Mouse (Mus musculus): ENCODE data around the gene Scai. TPM values are rescaled to one million over a fixed set of nuclear protein-coding genes. Genes with fewer than 3 reads are reported as not detected.

The Scai gene
- polyA plus RNA-seq, 1 experiment from 2014 or later: 12.1 TPM

DNA sequence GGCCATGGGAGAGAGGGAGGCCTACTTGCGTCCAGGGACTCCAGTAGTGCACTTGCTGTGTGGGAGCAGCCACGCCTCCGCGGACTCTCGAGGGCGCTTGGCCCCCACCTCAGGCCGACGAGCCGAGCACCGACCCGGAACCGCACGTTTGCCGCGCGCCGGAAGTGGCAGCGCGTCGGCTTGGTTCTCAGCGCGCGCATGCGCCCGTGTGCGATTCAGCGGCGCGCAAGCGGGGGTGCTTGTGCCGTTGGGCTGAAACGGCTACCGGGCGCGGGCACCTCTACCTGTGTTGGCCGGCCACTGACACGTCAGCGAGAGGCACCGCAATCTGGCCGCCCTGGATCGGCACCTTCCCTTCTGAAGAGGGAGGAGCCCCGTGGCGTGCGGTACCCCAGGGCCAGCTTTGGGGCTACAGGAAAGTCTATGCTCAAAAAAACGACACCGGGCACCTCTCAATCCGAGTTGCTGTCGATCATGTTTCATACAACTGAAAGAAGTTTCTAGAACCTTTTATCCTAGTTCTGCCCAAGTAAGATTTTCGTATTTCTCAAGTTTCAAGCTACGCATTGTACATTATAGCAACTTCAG is 125.0 kb downstream of the Scai start, which contains the start of gene Golga1:
Gene Golga1, minus strand, starts transcription at position 142 of the 588 bp plus-strand sequence.
- Histone ChIP-seq H3K4me1 (ENCODE audit: control insufficient read depth, insufficient read depth, low read length) (no peaks in the 10 kb centered on the region), H3K27me3 (replicated peaks; ENCODE audit: control insufficient read depth, insufficient read depth, low read length) (no peaks in the 10 kb centered on the region), H3K4me2 (ENCODE audit: low read length) (peak within 1 kb of the TSS; percentile 64), H3K9ac (ENCODE audit: low read length) (peak within 1 kb of the TSS; percentile 92), H3K9me3 (replicated peaks; ENCODE audit: control insufficient read depth, low read length) (no peaks in the 10 kb centered on the region), H3K27ac (ENCODE audit: low read depth, low read length) (peak within 1 kb of the TSS; percentile 78), H3K36me3 (ENCODE audit: control insufficient read depth, insufficient read depth, low read length) (peaks cover 23% of the 10 kb centered on the region), H3K4me3 (ENCODE audit: low read depth, low read length) (peak within 1 kb of the TSS; percentile 92)
- peak; percentile 98 for ATAC-seq
- peak; percentile 95 for DNase-seq (ENCODE audit: low spot score)
- WGBS: under 1% methylated on average over 49 of the region's 50 CpGs

- no peaks in the 10 kb centered on the region for H3K27me3 ChIP-seq (replicated peaks; ENCODE audit: control insufficient read depth, insufficient read depth, low read length)
- peaks cover 29% of the 10 kb centered on the region for H3K36me3 ChIP-seq (ENCODE audit: control insufficient read depth, insufficient read depth, low read length)
- peak overlapping the region; percentile 64 for H3K4me2 ChIP-seq (ENCODE audit: low read length)
- H3K9me3 ChIP-seq (replicated peaks; ENCODE audit: control insufficient read depth, low read length): no peaks in the 10 kb centered on the region
- peak overlapping the region; percentile 92 for H3K4me3 ChIP-seq (ENCODE audit: low read depth, low read length)
- peak overlapping the region; percentile 92 for H3K9ac ChIP-seq (ENCODE audit: low read length)
- no peaks in the 10 kb centered on the region for H3K4me1 ChIP-seq (ENCODE audit: control insufficient read depth, insufficient read depth, low read length)
- DNase-seq (ENCODE audit: low spot score): no peak
- 6% methylated on average over 25 of the region's 25 CpGs for WGBS
- ATAC-seq: peak; percentile 28; the same call in 1 of the 2 replicates
- H3K27ac ChIP-seq (ENCODE audit: low read depth, low read length): peak overlapping the region; percentile 72
Measured at GRCm38 (mm10) chr2:39064687-39065399, 125.7 kb downstream of the Scai start.

DNA sequence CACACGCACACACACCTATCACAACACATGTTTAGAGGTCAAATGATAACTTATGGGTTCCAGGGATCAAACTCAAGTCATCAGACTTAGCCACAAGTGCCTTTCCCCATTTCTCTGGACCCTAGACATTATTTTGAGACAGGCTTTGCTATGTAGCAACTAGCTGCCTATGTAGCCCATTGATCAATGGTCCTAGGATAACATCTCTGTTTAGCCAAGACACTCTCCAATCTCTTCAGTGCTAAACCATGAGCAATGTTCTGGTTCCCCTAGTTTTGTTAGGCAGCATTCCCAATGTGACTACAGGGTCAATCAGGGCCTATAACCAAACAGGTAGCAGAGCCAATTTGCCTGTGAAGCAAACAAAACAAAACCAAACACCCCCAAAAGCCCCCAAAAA is 142.0 kb downstream of the Scai start:
- WGBS: 95% methylated on average over 1 of the region's 1 CpGs

DNA sequence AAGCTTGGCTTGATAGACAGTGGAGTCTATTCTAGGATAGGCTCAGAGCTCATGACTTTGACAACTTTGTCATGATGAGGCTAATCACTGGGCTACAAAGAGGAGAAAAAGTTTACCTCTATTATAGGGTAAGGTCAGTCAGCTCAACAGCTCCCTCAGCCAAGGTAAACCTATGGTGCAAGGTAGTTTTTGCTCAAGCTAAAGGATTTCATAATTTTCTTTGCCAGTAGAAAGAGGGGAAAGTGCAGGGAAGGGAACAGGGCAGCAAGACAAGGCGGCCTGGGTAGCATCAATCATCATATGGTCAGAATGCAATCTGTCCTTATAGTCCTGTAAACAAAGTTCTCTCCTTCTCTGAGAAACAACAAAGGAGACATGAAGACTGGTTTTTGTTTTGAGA is 150.3 kb downstream of the Scai start:
- H3K4me3 ChIP-seq (ENCODE audit: low read depth, low read length): no peak overlapping the region
- no peaks in the 10 kb centered on the region for H3K9me3 ChIP-seq (replicated peaks; ENCODE audit: control insufficient read depth, low read length)
- WGBS: 96% methylated on average over 1 of the region's 1 CpGs
- H3K27me3 ChIP-seq (replicated peaks; ENCODE audit: control insufficient read depth, insufficient read depth, low read length): no peaks in the 10 kb centered on the region
- H3K4me2 ChIP-seq (ENCODE audit: low read length): no peak overlapping the region
- ATAC-seq: no peak
- peaks cover 63% of the 10 kb centered on the region for H3K36me3 ChIP-seq (ENCODE audit: control insufficient read depth, insufficient read depth, low read length)
- no peak overlapping the region for H3K27ac ChIP-seq (ENCODE audit: low read depth, low read length)
- no peak overlapping the region for H3K9ac ChIP-seq (ENCODE audit: low read length)
- DNase-seq (ENCODE audit: low spot score): no peak
- H3K4me1 ChIP-seq (ENCODE audit: control insufficient read depth, insufficient read depth, low read length): no peaks in the 10 kb centered on the region

More for the DNA sequence above, 142.0 kb downstream of the Scai start:
- Histone ChIP-seq H3K27ac (ENCODE audit: low read depth, low read length) (no peak overlapping the region), H3K9ac (ENCODE audit: low read length) (no peak overlapping the region), H3K4me3 (ENCODE audit: low read depth, low read length) (no peak overlapping the region), H3K4me2 (ENCODE audit: low read length) (no peak overlapping the region), H3K36me3 (ENCODE audit: control insufficient read depth, insufficient read depth, low read length) (peaks cover 77% of the 10 kb centered on the region), H3K9me3 (replicated peaks; ENCODE audit: control insufficient read depth, low read length) (no peaks in the 10 kb centered on the region), H3K27me3 (replicated peaks; ENCODE audit: control insufficient read depth, insufficient read depth, low read length) (no peaks in the 10 kb centered on the region), H3K4me1 (ENCODE audit: control insufficient read depth, insufficient read depth, low read length) (no peaks in the 10 kb centered on the region)
- no peak for DNase-seq (ENCODE audit: low spot score)
- ATAC-seq: no peak

DNA sequence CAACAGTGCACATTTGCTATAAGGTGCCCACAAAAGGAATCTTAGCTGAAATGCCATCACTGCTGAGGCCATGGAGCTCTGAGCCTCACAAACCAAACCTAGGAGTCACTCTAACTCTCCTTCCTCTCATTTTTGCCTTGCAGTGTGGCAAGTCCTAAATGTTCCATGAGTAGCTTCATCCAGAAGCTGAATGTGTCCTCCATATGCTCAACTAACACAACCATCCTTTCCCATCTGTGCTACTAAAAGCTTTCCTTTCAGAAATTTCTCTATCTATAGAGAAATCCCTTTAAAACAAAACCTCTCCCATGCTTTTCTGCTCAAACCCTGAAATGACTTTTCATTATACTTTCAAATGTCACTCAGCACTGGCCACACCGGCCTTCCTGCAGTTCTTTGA is 158.9 kb downstream of the Scai start:
- no peaks in the 10 kb centered on the region for H3K9me3 ChIP-seq (replicated peaks; ENCODE audit: control insufficient read depth, low read length)
- 98% methylated on average over 1 of the region's 1 CpGs for WGBS
- H3K27me3 ChIP-seq (replicated peaks; ENCODE audit: control insufficient read depth, insufficient read depth, low read length): no peaks in the 10 kb centered on the region
- H3K4me1 ChIP-seq (ENCODE audit: control insufficient read depth, insufficient read depth, low read length): no peaks in the 10 kb centered on the region
- ATAC-seq (no peak), DNase-seq (ENCODE audit: low spot score) (no peak)
- no peak overlapping the region for H3K9ac ChIP-seq (ENCODE audit: low read length)
- no peak overlapping the region for H3K27ac ChIP-seq (ENCODE audit: low read depth, low read length)
- H3K4me3 ChIP-seq (ENCODE audit: low read depth, low read length): no peak overlapping the region
- no peak overlapping the region for H3K4me2 ChIP-seq (ENCODE audit: low read length)
- peaks cover 85% of the 10 kb centered on the region for H3K36me3 ChIP-seq (ENCODE audit: control insufficient read depth, insufficient read depth, low read length)

DNA sequence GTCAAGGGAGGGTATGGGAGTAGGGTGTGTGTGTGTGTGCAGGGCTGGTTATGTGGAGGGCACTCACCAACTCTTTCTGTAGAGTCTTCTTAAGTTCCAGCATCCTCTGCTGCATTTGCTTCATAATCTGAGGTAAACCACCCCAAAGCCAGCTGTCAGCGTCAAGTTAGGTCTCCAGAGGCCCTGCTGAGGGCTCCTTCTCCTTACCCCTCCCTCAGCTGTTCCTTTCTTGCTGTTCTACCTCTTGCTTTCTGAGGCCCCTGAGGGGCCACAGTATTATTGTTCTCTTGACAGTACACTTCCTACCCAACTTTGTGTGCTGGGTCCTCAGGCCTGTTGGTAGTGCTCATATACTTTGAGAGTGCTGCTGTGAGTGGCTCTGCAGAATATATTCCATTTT is 170.5 kb downstream of the Scai start:
- Histone ChIP-seq H3K9ac (ENCODE audit: low read length) (no peak overlapping the region), H3K36me3 (ENCODE audit: control insufficient read depth, insufficient read depth, low read length) (peaks cover 94% of the 10 kb centered on the region), H3K27me3 (replicated peaks; ENCODE audit: control insufficient read depth, insufficient read depth, low read length) (no peaks in the 10 kb centered on the region), H3K4me2 (ENCODE audit: low read length) (no peak overlapping the region), H3K9me3 (replicated peaks; ENCODE audit: control insufficient read depth, low read length) (no peaks in the 10 kb centered on the region), H3K4me1 (ENCODE audit: control insufficient read depth, insufficient read depth, low read length) (no peaks in the 10 kb centered on the region), H3K27ac (ENCODE audit: low read depth, low read length) (no peak overlapping the region), H3K4me3 (ENCODE audit: low read depth, low read length) (no peak overlapping the region)
- ATAC-seq (no peak), DNase-seq (ENCODE audit: low spot score) (no peak)
- 88% methylated on average over 1 of the region's 1 CpGs for WGBS

DNA sequence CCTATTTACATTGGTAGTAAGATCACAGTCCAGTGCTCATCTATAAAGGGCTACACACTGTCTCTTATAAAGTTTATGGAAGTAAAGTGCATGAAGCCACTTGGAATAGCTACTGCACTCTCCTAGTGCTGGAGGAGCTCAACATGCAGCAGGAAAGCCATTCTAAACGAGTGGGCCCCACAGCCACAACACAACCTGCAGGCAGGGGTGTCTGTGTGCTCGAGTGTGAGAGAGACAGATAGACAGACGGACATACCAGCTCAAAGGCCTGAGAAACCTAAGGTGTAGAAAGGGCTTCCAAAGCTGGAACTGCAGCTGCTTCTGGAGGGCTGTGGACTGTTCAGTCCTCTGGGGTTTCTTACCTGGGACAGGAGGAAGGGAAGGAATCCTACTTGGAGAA is 174.0 kb downstream of the Scai start:
- H3K27ac ChIP-seq (ENCODE audit: low read depth, low read length): no peak overlapping the region
- 81% methylated on average over 3 of the region's 3 CpGs for WGBS
- peaks cover 94% of the 10 kb centered on the region for H3K36me3 ChIP-seq (ENCODE audit: control insufficient read depth, insufficient read depth, low read length)
- DNase-seq (ENCODE audit: low spot score) (no peak), ATAC-seq (no peak)
- no peak overlapping the region for H3K4me2 ChIP-seq (ENCODE audit: low read length)
- H3K9me3 ChIP-seq (replicated peaks; ENCODE audit: control insufficient read depth, low read length): no peaks in the 10 kb centered on the region
- H3K4me1 ChIP-seq (ENCODE audit: control insufficient read depth, insufficient read depth, low read length): no peaks in the 10 kb centered on the region
- no peak overlapping the region for H3K9ac ChIP-seq (ENCODE audit: low read length)
- H3K4me3 ChIP-seq (ENCODE audit: low read depth, low read length): no peak overlapping the region
- H3K27me3 ChIP-seq (replicated peaks; ENCODE audit: control insufficient read depth, insufficient read depth, low read length): no peaks in the 10 kb centered on the region

All from forebrain, embryonic 14.5 days (tissue).